Mouse (Mus musculus): ENCODE measurements around the gene Lamb1.

Lamb1 gene

DNA sequence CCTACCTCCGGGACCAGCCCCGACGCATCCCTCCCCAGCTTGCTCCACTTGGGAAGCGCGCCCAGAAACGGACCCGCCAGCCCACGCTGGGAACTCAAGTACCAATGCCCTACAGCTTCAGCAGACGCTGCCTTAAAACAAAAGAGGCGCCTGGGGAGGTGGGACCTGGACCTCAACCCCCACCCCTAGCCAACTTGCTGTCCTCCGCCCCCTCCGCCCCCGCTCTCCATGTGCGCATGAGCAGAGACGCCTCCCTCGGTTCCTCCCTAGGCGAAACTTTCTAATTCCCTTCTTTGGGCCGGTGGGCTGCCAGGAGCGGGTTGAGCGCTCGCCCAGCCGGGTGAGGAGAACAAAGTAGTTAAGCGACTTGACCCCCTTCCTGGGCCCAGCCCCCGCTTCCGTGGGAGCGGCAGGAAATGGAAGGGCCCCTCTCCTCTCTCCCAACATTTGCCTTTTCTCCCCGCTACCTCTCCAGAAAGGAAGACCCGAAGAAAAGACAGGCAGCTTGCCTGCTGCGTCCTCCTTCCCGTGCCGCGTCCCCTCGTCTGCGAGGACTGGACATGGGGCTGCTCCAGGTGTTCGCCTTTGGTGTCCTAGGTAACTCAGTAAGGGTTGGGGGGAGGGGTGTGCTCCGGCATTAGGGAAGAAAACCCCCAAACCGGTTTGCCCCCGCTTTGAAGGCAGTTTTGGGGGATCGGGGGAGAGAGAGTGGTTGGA lies at the start of gene Lamb1:
Gene Lamb1 (plus strand): TSS at position 230 of the 717 bp plus-strand sequence.
- in situ Hi-C loops (cut with MboI; ENCODE audit: low sequenced_read_pairs): no loop called here

DNA sequence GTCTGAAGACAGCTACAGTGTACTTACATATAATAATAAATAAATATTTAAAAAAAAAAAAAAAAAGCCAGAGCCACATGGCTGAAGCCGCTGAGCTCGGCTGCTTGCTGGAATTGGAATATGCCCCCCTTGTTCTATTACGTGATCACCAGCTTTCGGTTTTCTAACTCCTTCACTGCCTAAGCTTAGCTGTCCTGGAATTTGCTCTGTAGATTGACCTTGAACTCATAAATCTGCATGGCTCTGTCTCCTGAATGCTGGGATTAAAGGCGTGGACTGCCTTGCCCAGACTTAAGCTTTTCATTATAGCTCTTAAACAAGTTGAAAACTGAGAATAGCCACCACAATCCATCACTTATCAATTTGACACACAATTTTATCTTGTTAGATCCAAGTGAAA lies 47.8 kb upstream of the Lamb1 start:
- in situ Hi-C loops (cut with MboI; ENCODE audit: low sequenced_read_pairs): no loop called here

DNA sequence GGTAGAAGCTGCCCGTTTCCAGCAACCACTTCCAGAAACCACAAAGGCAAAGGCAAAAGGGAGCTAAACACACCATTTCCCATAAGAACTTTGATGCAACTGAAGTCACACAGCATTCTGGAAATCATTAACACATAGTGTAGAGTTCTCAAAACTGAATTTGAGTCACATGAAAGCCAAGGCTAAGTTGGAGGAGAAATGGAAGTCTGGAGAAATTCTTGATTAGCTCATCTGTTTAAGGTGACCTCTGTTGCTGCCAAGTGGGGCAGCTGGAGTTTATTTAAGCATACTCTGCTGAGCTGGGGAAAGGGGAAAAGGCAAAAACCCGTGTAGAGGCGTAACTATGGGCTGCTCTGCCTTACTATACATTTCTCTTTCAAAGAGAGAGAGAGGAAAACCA lies 46.3 kb upstream of the Lamb1 start:
- in situ Hi-C loops (cut with MboI; ENCODE audit: low sequenced_read_pairs): no loop called here

DNA sequence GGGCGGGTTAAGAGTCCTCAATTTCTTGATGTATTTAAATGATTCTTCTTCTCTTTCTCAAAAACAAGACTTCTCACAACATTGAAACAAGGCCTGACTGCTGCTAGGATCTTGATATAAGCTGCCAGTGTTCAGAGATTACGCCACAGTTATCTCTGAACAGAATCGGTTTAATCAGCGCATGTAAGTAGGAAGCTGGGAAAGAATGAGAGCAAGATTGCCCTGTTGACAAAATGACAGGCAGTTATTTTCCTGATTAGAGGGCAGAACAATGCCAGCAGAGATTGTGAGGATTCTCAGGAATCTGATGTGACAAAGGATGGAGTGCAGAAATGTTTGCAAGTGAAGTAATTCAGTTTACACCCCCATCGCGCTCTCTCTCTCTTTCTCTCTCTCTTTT lies 43.5 kb upstream of the Lamb1 start:
- in situ Hi-C loops (cut with MboI; ENCODE audit: low sequenced_read_pairs): no loop called here

DNA sequence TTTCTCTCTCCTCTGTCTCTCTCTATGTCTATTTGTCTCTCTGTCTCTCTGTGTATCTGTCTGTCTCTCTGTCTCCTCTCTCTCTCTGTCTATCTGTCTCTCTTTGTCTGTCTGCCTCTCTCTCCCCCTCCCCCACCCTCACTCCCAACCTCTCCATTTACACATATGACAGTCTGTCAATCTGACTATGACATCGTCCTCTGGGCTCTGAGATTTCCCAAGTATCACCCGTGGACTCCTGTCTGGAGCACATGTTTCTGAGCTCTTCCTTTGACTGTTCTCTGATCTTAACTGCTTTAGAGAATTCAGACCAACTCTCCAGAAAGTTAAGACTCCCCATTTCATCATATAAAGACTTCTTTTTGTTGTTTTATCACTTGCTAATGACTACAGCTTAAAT lies 42.8 kb upstream of the Lamb1 start:
- in situ Hi-C loops (cut with MboI; ENCODE audit: low sequenced_read_pairs): no loop called here

DNA sequence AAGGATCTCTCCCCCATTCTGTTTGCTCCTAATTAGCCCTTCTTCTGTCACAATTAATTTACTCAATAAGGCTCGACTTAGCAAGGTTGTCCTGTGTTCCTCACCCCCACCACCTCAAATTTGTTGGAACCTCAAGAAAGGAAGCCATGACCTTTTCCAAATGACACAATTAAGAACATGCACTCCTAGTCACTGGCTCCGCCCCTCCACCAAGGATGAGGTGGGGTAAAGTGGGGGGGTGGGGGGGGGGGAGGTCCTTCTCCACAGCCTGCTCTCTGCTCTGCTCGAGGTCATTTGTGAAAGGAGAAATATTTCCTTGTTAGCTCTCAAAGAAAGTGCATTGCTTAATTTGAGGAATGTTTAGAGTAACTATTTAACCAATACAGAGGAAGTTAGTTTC lies 42.3 kb upstream of the Lamb1 start:
- in situ Hi-C loops (cut with MboI; ENCODE audit: low sequenced_read_pairs): no loop called here

DNA sequence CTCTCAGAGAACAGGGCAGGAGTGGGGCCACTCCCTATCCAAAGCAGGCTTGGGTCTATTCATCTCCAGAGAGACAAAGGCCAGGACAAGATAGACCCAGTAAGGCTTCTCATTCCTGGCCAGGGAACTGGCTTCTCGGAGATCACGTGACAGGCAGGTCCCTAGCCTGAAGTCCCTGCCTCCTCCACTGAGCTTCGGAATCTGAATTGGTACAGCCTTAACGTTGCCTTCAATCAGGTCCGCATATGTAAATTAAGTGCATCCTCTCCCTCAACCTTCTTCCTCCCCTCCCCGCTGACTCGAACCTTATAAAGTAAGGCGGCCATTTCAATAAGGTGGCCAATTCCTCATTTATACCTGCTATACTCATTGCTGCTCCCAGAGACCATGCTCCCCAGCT lies 39.6 kb upstream of the Lamb1 start:
- in situ Hi-C loops (cut with MboI; ENCODE audit: low sequenced_read_pairs): no loop called here

DNA sequence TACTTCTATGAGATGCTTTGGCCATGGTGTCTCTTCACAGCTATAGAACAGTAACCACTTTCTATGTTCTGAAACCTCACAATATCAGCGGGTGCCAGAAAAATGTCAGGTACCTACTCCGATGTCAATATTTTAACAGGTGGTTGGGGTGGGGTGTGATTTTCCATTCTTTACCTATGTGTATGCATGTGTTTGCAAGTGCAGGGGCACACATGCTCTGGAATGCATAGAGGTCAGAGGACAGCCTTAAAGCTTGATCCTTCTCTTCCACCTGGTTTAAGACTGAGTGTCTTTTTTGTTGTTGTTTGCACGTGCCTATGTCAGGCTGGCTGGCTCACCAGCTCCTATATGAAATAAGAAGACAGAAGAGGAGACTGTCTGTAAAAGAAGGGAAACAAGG lies 37.9 kb upstream of the Lamb1 start:
- in situ Hi-C loops (cut with MboI; ENCODE audit: low sequenced_read_pairs): no loop called here

DNA sequence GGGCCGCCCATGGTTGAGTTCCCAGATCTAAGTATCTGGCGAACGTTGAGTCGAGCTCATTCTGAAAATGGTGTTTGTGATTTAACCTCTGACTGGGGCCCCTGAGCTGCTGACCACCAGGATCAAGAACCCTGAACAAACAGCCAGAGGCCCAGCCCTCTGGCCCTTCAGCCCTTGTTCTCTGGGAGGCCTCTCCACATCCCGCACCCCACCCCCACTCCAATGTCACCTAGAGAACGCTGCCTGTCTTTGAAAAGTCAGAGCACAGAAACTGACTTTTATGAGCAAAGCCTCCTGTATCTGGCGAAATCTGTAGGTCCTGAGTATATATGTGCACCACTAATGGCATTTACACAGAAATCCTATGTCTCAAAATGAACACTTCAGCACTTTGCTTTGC lies 36.2 kb upstream of the Lamb1 start:
- in situ Hi-C loops (cut with MboI; ENCODE audit: low sequenced_read_pairs): no loop called here

DNA sequence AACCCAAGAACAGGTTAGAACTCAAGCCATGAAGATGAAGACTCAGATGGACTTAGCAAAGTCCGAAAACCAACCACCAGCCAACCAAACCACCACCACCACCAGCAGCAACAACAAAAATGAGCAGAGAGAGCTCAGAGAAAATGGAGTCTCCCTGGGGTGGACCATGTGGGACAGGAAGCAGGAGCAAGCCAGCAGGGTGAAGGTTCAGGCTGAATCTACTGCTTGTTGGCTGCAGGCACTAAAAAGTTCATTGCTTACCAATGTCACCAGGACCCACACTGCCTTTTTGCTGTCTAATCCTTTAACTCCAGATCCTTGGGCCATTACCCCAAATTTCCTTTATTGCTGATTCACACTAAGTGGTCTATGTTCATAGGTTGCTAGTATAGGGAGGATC lies 32.4 kb upstream of the Lamb1 start:
- in situ Hi-C loops (cut with MboI; ENCODE audit: low sequenced_read_pairs): no loop called here

DNA sequence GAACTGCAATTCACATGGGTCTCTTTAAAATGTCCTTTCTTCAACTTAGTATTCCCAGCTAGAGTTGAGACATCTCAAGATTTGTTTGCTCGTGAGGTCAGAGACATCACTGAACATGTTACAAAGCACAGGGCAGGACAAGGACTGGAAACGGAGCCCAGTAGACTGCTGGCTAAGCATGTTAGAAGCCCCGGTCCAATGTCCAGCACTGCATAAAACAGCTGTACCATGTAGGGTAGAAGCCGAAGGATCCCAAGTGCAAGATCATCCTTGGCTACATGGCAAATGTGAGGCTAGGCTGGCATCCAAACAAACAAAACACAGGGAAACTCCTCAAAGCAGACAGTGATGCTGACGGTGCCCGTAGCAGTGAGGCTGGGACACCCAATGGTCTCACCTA lies 30.0 kb upstream of the Lamb1 start:
- in situ Hi-C loops (cut with MboI; ENCODE audit: low sequenced_read_pairs): no loop called here

DNA sequence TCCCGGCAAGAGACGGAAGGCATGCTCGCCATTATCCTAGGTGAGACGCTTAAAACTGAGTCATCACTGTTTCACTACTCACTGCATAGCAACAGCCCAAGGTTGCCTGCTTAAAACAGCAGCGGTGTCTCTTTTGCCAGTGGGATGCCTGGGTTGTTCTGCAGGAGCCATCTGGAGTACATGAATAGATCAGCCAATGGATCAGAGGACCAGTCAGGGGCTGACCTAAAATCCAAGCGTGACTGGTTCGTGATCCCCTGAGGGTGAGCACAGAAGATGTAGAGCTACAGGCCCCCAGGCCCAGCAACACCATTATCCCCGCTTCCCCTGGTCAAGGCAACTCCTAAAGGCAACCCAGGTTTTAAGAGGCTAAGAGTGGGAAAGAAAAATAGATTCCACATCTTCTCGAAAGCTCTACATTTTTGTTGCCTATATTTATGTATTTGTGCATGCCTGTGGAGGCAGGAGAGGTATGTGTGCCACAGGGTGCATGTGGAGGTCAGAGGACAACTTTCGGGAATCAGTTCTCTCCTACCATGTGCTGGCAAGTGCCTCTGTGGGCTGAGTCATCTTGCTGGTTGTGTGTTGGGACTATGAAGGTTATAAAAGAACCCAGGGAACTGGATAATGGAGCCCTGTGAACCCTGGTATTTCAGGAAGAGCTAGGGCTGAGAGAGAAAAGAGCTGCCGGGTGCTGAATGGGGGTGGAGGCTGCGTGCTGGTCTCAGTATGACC lies 28.0 kb upstream of the Lamb1 start:
- in situ Hi-C loops (cut with MboI; ENCODE audit: low sequenced_read_pairs): no loop called here

DNA sequence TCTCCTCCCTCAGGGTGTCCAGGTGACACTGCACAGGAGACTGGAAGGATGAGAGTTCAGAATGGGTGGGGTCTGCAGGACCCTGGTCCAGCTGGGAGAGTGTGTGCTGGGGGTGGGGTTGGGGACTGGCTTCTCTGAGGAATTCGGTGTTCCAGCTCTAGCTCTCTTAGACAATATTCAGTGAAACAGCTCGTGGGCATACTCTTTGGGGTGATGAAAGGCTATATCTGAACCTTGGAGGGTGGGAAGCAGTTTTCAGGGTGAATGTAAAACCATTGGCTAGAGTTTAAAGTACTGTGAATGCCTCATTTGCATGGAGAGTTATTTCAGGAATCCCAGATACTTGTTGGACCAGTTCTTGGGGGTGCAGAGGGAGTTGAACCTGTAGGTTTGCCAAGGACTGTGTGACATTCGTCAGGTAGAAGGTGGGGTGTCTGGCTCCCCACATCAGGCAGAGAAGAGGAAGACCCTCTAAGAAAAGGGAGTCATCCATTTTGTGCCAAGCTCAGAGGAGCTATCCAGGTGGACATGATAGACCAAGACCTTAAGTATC lies 25.9 kb upstream of the Lamb1 start:
- in situ Hi-C loops (cut with MboI; ENCODE audit: low sequenced_read_pairs): no loop called here

DNA sequence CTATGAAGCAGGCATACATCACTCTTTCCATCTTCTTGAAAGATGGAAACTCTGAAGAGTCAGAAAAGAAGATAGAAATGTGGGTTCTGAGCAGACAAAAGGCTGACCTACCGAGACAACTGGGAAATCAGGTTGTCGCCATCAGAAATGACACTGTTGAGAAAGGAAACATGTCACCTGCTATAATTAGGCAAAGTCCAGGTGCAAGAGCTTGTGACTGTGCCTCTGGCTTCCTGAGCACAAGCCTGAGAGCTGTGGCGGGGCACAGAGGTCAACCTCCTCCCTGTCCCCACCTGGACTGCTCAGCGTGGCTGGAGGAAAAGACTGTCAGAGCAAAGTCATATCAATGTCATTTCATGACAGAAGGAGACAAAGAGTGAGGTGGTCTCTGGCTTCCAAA lies 25.2 kb upstream of the Lamb1 start:
- in situ Hi-C loops (cut with MboI; ENCODE audit: low sequenced_read_pairs): no loop called here

DNA sequence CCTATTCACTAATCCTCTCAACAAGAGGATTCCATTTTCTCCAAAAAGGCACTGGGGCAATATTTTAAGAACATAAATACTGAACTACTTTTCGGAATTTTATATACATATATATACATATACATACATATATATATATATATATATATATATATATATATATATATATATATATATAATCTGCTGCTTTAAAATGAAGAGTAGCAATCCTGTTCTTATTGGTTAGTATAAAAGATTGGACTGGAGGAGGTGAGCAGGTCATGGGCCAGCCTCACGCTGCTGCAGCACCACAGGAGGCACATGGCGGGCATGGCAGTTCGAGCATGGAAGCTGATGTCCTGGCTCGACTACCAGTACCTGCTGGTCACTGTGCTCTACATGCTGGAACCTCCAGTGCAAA lies 24.6 kb upstream of the Lamb1 start, which contains the start of gene Gm6993:
Gene Gm6993 (plus strand): TSS at position 301 of the 400 bp plus-strand sequence.
- in situ Hi-C loops (cut with MboI; ENCODE audit: low sequenced_read_pairs): no loop called here

DNA sequence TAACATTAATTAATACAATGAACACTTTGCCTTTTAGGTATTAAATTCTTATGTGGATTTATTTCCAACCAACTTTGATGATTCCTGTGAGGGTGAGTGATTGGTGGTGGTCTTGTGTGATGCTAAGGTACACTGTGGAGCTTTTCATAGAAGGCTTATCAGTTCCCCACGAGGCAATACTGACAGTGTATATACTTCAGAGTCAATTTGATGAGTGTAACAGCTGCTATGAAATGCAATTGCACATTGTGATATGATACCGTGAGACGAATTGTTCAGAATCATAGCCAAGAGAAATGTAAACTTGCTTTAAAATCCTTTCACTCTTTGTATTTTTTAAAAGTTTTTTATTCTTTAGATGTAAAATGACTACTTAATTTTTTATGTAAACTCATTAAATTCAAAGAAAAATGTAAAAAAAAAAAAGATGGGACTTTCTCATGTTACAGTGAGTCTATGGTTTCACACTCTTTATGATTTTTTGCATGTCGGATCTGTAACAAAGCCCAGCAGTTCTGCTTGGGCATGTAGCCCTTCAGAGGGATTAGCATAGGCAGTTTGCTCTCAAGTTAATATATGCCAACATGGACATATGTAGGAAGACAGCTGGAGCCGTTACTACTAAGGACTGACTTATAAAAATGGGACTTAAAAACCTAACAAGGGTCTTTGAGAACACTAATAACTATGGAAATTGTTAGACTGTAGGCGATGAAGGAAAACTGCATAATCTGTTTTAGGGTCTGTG lies 23.3 kb upstream of the Lamb1 start:
- in situ Hi-C loops (cut with MboI; ENCODE audit: low sequenced_read_pairs): no loop called here

DNA sequence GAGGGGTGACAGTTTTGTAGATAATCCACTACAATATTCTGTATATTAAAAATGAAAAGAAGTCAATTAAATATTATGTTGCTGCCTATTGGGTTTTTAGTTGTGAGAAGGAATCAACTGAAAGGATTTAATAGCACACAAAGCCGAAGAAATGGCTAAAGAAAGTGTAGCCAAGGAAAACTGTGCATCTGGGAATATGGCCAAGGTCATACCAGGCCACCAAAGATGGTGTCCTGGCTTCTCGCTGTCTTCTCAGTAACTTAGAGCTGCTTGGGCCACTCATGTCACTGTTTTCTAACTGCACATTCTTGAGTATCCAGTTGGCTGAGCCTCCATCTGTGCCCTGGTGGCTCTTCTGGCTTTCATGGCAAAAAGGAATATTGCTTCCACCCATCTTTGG lies 21.0 kb upstream of the Lamb1 start:
- in situ Hi-C loops (cut with MboI; ENCODE audit: low sequenced_read_pairs): no loop called here

DNA sequence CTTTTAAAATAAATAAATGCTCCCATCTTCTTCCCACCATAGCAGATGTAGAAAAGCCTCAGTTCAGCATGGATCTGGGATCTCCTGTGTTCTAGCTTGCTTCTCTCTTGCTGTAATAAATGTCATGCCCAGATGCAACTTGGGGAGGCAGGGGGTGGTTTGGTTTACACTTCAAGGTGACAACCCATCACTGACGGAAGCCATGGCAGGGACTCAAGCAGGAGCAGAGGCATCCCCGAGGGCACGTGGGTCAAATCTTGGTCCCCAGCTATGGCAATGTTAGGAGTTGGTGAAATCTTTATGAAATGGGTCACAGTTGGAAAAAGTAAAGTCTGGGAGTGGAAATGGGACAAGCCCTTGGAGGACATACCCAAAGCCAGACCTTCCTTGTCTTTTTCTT lies 20.3 kb upstream of the Lamb1 start:
- in situ Hi-C loops (cut with MboI; ENCODE audit: low sequenced_read_pairs): no loop called here

DNA sequence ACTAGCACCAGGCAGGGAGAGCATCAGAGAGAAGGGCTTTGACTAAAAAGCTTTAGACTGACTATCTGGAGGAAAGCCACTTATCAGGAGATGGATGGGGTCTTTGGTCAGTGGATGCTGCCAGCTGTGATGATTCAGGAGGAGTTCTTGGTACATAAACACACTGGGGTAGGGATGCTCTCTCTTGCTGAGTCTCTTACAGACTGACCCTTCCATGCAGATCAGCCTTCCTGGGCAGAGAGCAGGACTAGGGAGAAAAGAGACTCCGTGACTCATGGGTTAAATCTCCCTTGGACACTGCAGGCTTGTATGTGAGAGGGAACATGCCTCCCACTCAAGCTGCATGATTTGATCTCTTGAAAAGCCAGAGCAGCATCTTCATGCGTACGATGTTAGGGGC lies 18.9 kb upstream of the Lamb1 start:
- in situ Hi-C loops (cut with MboI; ENCODE audit: low sequenced_read_pairs): no loop called here

DNA sequence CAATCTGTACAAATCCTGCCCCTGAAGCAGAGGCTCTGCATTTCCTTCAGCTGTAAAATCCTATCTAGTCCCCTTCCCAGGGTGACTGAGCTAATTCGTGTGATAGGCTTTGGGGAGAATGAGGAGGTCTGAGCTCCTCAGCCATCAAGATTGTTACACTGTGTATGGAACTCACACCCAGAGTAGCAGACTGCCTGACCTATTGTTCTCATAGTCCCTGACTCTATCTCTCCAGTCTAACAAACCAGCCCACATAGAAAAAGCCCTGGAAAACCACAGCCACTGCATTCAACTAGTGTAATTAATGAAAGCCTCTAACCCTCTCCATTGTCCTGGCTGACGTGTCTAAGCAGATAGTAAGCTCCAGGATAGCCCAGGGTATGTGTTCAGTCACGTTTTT lies 18.4 kb upstream of the Lamb1 start:
- in situ Hi-C loops (cut with MboI; ENCODE audit: low sequenced_read_pairs): no loop called here

DNA sequence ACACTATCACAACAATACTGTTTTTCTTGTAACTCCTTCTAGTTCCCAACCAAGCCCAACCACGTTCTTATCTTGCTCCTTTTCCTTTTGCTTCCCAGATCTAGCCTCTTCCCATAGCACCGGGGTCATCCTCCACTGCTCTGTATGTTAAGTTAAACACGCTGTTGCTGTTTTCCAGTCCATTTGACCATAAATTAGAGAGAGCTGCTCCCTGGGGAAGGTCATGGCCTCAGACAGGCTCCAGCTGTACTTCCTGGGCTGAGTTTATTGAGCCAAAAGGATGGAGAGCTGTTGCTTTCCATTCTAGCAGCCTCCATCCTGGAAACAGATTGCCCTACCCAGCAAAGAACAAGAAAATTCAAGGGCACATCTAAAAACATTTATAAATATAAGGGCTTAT lies 16.9 kb upstream of the Lamb1 start:
- in situ Hi-C loops (cut with MboI; ENCODE audit: low sequenced_read_pairs): no loop called here

DNA sequence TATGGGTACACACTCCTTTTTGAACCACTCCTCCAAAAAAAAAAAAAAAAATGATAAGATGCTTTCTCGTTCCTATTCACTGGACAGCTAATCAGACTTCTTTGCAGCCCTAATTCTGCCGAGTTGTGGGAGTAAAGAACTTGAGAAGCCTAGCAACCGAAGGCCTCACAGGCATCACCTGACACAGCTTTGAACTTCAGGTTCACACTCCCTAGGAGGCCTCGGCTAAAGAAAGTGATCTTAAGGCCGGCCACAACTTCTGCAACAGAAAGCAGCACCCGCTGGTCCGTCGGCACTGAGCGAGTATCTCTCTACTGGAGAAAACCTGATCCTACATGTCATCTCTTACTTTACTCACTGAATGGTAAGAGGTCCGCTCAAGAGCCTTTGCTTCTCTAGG lies 16.4 kb upstream of the Lamb1 start:
- in situ Hi-C loops (cut with MboI; ENCODE audit: low sequenced_read_pairs): no loop called here

All from CH12F3 (cell line).